Mouse (Mus musculus) E14TG2a.4 (cell line): ENCODE measurements around the gene Nbas.

Experiments
- CTCF ChIP-seq: conservative IDR thresholded peaks from 2 replicates; pipeline ENCODE4 v1.5.1; 2014; ENCODE audit warnings: low read length
- NANOG ChIP-seq: IDR thresholded peaks from 2 replicates; pipeline ENCODE4 v1.6.1; 2014; ENCODE audit warnings: borderline replicate concordance, low read length, mixed read lengths
- POU5F1 ChIP-seq: IDR thresholded peaks from 2 replicates; pipeline ENCODE4 v1.6.1; 2014; ENCODE audit warnings: low read length, borderline replicate concordance

GRCm38 (mm10) chr12:13314384-13314783 is 45.5 kb downstream of the Nbas start:
- TF ChIP-seq CTCF (no peak), NANOG (no peak), POU5F1 (no peak)
